Mouse (Mus musculus): ENCODE results near the gene Qsox1.

Gene Qsox1

GRCm38 (mm10) chr1:155801014-155801991 is 11.4 kb downstream of the Qsox1 start:
- no peak for DNase-seq (ENCODE audit: low spot score in 2 of 2)

- no peak for DNase-seq (ENCODE audit: low spot score in 2 of 2)
These were observed 14.7 kb downstream of the Qsox1 start for GRCm38 (mm10) chr1:155798000-155798399.

- no peak for DNase-seq (ENCODE audit: low spot score in 2 of 2)
These were observed 15.3 kb downstream of the Qsox1 start for GRCm38 (mm10) chr1:155797425-155797824.

- no peak for DNase-seq (ENCODE audit: low spot score in 2 of 2)
These were observed 15.8 kb downstream of the Qsox1 start for GRCm38 (mm10) chr1:155796757-155797405.

- no peak for DNase-seq (ENCODE audit: low spot score in 2 of 2)
These were observed 16.9 kb downstream of the Qsox1 start for GRCm38 (mm10) chr1:155795791-155796233.

GRCm38 (mm10) chr1:155794855-155795254 is 17.8 kb downstream of the Qsox1 start:
- no peak for DNase-seq (ENCODE audit: low spot score in 2 of 2)

DNA sequence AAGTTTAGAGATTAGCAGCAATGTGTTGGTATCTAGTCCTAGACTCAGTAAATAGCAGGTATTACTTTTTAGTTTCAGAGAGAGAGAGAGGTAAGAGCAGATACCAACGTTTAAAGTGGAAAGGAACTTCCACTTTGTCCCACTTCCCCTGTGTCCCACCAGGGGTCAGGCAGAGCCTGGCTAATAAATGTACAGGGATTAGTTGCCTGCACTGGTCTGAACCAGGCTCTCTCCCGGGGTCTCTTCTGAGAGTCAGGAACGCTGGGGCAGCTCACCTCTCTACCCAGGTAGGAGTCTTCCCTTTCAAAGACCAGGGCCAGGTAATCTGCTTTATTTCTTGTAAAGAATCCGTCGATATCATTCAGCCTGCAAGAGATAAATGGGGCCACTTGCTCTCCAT is 20.8 kb downstream of the Qsox1 start:
- DNase-seq (ENCODE audit: low spot score in 2 of 2): no peak

DNA sequence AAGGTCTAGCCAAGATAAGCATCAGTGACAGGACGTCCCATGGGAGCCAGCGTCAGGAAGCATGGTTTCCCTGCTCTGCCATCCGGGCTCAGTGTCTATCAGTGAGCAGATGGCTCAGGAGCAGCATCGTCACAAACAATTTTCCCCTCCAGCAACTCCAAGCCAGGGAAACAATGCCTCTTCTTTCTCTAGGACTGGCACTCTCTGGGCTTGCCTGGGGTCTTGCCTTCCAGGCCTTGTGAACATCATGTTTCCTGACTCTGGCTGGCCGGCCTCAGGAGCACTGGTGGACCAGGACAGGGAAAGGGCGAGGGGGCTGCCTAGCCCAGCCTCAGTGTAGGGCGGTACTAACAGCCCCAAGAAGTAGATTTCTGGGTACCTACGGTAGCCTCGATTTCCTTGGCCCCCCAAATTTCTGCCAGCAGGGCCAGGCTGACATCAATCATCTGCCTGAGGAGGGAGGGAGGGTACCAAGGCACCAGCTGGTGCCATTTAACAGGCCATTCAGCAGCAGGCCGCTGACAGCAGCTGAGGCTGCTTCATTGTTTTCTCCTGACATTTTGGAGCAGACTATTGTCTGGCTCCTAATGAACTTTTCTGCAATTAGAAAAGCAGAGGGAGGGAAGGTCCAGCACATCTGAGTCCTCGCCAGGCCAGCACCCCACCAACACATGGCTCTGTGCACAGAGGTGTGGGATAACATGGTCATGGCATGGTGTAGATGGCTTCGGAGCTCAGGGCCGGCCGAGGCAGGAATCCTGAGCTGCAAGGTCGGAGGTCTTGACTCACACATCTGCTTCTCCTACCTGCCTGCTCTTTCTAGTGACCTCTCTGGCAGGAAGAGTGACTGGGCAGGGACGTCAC is 22.3 kb downstream of the Qsox1 start:
- DNase-seq (ENCODE audit: low spot score in 2 of 2): no peak

- DNase-seq (ENCODE audit: low spot score in 2 of 2): no peak
These were observed 26.8 kb downstream of the Qsox1 start for GRCm38 (mm10) chr1:155785886-155786285.

DNA sequence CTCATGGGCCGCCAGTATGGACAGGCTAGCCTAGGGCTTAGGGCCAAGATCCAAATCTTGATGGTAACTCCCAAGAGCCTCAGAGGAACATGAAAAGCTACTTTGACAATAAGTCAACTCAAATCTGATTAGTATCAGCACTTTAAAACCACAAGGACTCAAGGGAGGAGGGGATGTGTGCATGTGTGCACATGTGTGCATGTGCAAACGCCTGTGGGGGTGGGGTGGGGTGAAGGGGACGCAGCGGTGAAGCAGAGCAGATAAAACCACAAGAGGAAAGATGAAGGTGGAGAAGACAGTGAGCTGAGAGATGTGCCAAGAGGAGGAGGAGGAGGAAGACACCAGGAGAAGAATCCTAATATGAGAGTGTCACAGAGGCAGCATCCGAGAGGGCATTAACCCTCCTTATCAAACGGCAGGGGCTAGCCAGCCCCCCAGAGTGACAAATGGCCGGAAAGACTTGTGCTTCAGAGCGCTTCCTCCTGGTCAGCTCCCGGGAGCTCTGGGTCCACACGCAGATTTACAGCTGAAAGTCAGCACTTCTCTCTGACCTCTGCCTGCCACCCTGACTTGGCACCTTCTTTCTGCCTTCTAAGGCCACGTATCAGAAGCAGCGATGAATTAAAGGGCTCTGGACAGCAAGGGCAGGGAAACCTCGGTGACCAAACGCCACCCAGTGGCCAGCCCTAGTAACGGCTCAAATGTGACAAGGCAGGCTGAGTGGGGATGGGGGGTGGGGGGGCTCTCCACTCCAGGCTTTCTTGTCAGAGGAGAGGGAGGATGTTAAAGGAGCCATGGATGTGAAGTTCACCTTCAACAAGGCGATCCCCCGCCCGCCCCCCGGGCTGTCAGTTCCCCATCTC is 28.1 kb downstream of the Qsox1 start:
- peak; percentile 28 to 73 for DNase-seq (ENCODE audit: low spot score in 2 of 2)

GRCm38 (mm10) chr1:155782382-155782781 is 30.3 kb downstream of the Qsox1 start:
- DNase-seq (ENCODE audit: low spot score in 2 of 2): no peak

DNA sequence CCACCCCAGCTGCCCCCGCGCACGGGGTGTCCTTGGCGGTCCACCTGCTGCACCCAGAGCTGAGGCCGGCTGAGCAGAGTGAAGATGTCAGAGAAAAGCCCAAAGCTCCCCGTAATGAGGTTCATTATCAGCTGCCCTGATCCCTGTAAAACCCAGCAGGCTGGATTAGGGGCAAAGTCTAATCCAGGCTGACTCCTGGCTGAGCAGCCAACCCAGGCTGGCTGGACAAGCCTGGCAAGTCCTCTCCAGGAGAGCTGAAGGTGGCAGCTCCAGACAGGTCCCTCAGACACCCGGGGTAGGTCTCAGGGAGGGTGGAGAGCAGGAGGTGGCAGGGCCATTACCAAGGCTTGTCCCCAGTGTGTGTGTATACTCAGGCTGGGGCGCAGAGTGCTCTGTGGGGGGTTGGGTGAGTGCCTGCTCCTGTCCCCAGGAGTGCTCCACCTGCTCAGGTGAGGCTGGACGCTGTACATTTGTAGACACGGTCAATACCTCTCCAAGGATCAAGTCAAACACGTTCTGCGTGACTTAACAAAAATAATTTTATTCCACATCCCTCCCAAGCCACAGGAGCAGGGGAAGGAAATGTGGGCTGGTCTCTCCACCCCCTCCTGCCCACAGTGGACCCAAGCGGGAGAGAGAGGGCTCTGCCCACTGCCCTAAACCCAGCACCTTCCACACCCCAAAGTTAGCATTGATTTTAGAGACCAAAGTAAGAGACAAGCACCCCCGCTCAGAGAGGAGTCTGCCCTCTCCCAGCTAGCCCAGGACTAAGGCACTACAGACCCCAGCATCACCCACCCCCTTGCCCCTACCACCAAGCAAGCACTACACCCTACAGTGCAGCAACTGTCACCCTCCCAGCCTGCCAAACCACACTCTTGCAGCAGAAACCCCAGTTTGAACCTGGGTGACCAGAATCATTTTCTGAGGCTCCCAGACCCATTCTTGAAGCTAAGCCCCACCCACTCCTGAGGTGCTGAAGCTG is 34.8 kb downstream of the Qsox1 start:
- no peak for DNase-seq (ENCODE audit: low spot score in 2 of 2)

DNA sequence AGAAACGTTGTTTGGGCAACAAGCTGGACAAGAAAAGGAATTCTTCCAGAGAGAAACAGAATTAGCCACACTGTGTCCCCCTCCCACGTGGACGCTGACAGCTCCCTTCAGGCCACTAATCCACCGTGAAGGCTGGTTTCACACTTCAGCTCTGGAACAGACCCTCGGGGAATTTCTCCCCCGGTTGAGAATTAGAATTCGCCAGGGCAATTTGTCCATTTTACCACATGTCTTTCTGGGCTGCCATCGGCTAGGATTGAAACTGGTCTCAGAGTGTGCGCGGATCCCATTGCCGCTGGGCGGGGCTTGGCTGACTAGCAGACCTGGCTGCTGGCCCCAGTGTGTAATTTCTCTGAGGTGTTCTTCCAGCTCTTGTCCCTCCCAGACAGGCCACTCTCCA is 53.5 kb downstream of the Qsox1 start:
- peak in 1 of 2 experiments; percentile 46 for DNase-seq (ENCODE audit: low spot score in 2 of 2)

- no peak for DNase-seq (ENCODE audit: low spot score in 2 of 2)
These were observed 54.0 kb downstream of the Qsox1 start for GRCm38 (mm10) chr1:155758711-155759110.

- peak in 1 of 2 experiments; percentile 44 for DNase-seq (ENCODE audit: low spot score in 2 of 2)
These were observed 55.1 kb downstream of the Qsox1 start for GRCm38 (mm10) chr1:155757621-155758020.

DNA sequence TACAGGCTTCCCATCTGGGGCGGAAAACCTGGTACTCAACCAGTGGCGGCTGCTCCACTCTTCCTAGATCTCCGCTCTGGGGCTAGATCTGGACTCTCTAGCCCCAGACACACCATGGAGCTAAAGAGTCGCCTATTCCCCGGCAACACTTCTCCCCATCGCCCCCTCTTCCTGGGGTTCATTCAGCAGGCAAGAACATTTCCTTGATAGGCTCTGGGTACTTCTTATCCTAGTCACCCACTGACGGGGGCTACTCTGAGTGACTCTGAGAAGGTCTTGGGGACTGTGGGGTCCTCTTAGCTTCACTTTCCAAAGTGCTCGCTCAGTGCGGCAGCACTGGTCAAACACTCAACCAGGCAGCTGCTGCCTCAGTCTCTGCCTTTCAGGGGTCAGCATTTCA is 59.3 kb downstream of the Qsox1 start:
- no peak for DNase-seq (ENCODE audit: low spot score in 2 of 2)

DNA sequence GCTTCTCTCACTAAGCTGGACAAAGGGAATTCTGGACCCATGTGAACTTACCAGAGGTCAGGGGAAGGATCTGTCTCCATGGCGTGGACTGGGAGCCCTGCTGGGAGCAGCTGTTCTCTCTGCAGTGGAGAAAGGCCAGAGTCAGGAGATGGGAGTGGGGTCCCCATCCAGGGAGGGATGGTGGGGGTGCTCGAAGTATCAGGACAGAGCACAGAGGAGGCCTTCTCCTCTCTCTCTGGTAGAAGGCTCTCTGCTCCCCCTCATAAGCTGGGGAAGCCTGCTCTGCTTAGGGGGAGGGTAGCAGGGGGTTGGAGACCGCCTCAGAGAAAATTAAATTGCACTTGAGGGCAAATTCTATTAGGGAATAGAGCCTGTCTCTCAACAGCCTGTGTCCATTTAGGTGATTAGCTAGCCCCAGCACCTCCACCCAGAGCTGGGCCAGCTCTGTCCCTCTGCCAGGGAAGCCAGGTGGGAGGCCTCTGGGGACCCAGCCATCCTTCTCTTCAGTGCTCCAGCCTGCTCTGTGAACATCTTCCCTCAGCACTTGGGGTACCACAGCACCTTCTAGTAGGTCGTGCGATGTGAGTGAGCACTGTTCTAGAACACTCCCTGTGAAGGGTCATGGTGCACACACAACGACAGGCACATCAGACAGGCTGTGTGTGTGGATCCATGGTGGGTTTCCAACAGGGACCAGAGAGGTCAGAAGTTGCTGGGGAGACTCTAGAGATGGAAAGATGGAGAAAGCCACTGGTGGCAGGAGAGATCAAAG is 61.0 kb downstream of the Qsox1 start, which contains the start of gene Lhx4:
Gene Lhx4 (minus strand): TSS at position 201 of the 772 bp plus-strand sequence.
- no peak for DNase-seq (ENCODE audit: low spot score in 2 of 2)

DNA sequence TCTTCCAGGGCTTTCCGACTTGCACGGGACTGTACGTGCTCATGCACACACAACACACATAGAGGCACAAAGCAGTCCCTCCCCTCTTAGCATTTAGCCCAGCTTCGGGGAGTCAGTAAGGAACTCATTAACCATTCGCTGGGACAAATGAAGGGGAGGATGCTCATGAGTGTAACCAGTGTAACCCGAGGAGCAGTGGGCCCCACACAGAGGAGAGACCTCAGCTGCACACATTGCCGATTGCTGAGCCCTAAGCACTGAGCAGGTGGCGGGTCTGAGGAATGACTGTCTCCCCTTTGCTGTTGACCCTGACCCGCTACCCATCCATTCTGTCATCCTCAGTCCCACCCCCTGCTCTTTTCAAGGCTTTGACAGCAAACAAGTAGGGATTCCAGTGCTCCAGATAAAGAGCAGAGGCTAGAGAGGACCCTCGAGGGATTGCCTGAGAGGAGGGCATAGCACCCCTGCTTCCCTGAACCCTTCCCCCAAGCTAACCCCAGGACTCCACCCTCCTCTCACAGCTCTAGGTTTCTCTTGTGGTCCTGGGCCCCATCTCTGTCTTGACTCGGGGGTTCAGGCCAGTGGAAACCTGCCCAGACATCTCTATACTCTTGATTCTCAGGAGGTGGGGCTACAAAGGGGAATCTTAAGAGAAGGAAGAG is 62.0 kb downstream of the Qsox1 start:
- no peak for DNase-seq (ENCODE audit: low spot score in 2 of 2)
